12 mouse cellular contexts compared by ENCODE assay signal in genomic region chr2:156736846-156737245, GRCm38 (mm10). TPM values are rescaled to one million over a fixed set of nuclear protein-coding genes. Genes with fewer than 3 reads are reported as not detected.
DNase-seq lines count a peak whose midpoint lies in the region; ATAC-seq lines count a peak whose summit lies in the region.
"Had no signal": no experiment of that assay in that cellular context is flagged by ENCODE, and none has a peak within 500 bp of the region (broad histone marks: within the 10 kb centered on the region; RNA-seq: fewer than 3 reads in every experiment).

No protein-coding gene starts in this region.

- intact Hi-C loops in heart, postnatal 25 days (cut with DNase I), result no loop called here

- H3K4me2 ChIP-seq in heart, embryonic 11.5 days, result no peak overlapping the region; the same call in 1 of the 2 replicates
- H3K4me2 ChIP-seq in limb, embryonic 13.5 days (replicated peaks), result no peak overlapping the region
- no peak overlapping the region for H3K4me2 ChIP-seq in midbrain, embryonic 13.5 days (replicated peaks)

- H3K4me1 ChIP-seq in heart, embryonic 11.5 days (ENCODE audit: control insufficient read depth, insufficient read depth, low read length), result peaks cover 68% of the 10 kb centered on the region
- peaks cover 62% of the 10 kb centered on the region for H3K4me1 ChIP-seq in limb, embryonic 13.5 days
- peaks cover 65% of the 10 kb centered on the region for H3K4me1 ChIP-seq in midbrain, embryonic 13.5 days (replicated peaks)

- no peak overlapping the region for H3K9ac ChIP-seq in heart, embryonic 11.5 days (ENCODE audit: low read depth, low read length)
- H3K9ac ChIP-seq in limb, embryonic 13.5 days, result no peak overlapping the region
- no peak overlapping the region for H3K9ac ChIP-seq in midbrain, embryonic 13.5 days (replicated peaks)
- H3K9ac ChIP-seq: forebrain, postnatal 0 days had no signal

- no peaks in the 10 kb centered on the region for H3K27me3 ChIP-seq in heart, embryonic 11.5 days (ENCODE audit: control insufficient read depth, insufficient read depth, low read length)
- H3K27me3 ChIP-seq in limb, embryonic 13.5 days, result no peaks in the 10 kb centered on the region
- no peaks in the 10 kb centered on the region for H3K27me3 ChIP-seq in midbrain, embryonic 13.5 days

- 35% methylated on average over 7 of the region's 7 CpGs for WGBS in heart, embryonic 11.5 days (ENCODE audit: insufficient replicate concordance)
- WGBS in limb, embryonic 13.5 days, result 53% methylated on average over 7 of the region's 7 CpGs
- 61% methylated on average over 7 of the region's 7 CpGs for WGBS in midbrain, embryonic 13.5 days

- ATAC-seq in heart, embryonic 11.5 days (replicated peaks; ENCODE audit: insufficient number of reproducible peaks, low FRiP score, low TSS enrichment), result 0 out of 2 replicates have a peak, but pooled peaks have one; percentile 24
- ATAC-seq in limb, embryonic 13.5 days (ENCODE audit: low FRiP score, low read depth), result 0 out of 2 replicates have a peak, but pooled peaks have one; percentile 10
- no peak for ATAC-seq in activated CD4-positive, CD25-positive, alpha-beta regulatory T cell, adult 4 months
- ATAC-seq in midbrain, embryonic 13.5 days, result no peak
- ATAC-seq: forebrain, postnatal 0 days had no signal

- H3K9me3 ChIP-seq in heart, embryonic 11.5 days (replicated peaks; ENCODE audit: control insufficient read depth, low read length), result no peaks in the 10 kb centered on the region
- no peaks in the 10 kb centered on the region for H3K9me3 ChIP-seq in limb, embryonic 13.5 days
- H3K9me3 ChIP-seq in midbrain, embryonic 13.5 days, result no peaks in the 10 kb centered on the region

- no peaks in the 10 kb centered on the region for H3K36me3 ChIP-seq in heart, embryonic 11.5 days (ENCODE audit: control insufficient read depth, insufficient read depth, low read length)
- peaks cover 13% of the 10 kb centered on the region for H3K36me3 ChIP-seq in limb, embryonic 13.5 days
- peaks cover 14% of the 10 kb centered on the region; the same call in 1 of the 2 replicates for H3K36me3 ChIP-seq in midbrain, embryonic 13.5 days

- no peak for DNase-seq in heart, postnatal 25 days (ENCODE audit: low spot score)
- peak; percentile 61 to 78 for DNase-seq in cerebellum, adult 18-20 months
- DNase-seq in gastrocnemius, postnatal 25 days, result peak; percentile 77
- DNase-seq: embryo, embryonic 11 days; forebrain, postnatal 0 days; lung, postnatal 14 days; right cerebral cortex, postnatal 14 days; thymus, postnatal 14 days had no signal

- H3K4me3 ChIP-seq in heart, embryonic 11.5 days (ENCODE audit: low read depth, low read length), result no peak overlapping the region
- H3K4me3 ChIP-seq in limb, embryonic 13.5 days, result no peak overlapping the region
- no peak overlapping the region for H3K4me3 ChIP-seq in midbrain, embryonic 13.5 days (replicated peaks)

- H3K27ac ChIP-seq in heart, embryonic 11.5 days (ENCODE audit: low read depth, low read length), result peak overlapping the region; percentile 67
- peak overlapping the region; percentile 15; the same call in 1 of the 2 replicates for H3K27ac ChIP-seq in limb, embryonic 13.5 days
- H3K27ac ChIP-seq in midbrain, embryonic 13.5 days, result no peak overlapping the region

RNA-seq across cellular contexts. Expression of gene Myl9, which starts 38.4 kb away (rescaled TPM):
- polyA plus RNA-seq in heart, embryonic 11.5 days (2014; fragmentation: Nextera tagmentation; extraction: Ambion mirVana), result 2,229 and 2,268 TPM in 2 replicates
- 100 to 1,000 TPM; 200 to 205 TPM for total RNA-seq in heart, postnatal 25 days (2021)
- total RNA-seq in gastrocnemius, postnatal 25 days (2021), result 10 to 100 TPM; 63.4 to 81.7 TPM
- polyA plus RNA-seq in limb, embryonic 13.5 days (2015; fragmentation: Nextera tagmentation; extraction: Ambion mirVana), result 201 and 204 TPM in 2 replicates
- not detected for polyA plus RNA-seq in activated CD4-positive, CD25-positive, alpha-beta regulatory T cell, adult 4 months (2017; shearing (Covaris generic))
- polyA plus RNA-seq in midbrain, embryonic 13.5 days (2015; fragmentation: Nextera tagmentation; extraction: Ambion mirVana), result 33.0 and 37.4 TPM in 2 replicates

Comparison
In these comparisons a context has a peak if more than half of its experiments do, and no peak if none do; other contexts are left out.
1. ATAC-seq: peak in heart, embryonic 11.5 days (single experiment) and limb, embryonic 13.5 days (single experiment); none in activated CD4-positive, CD25-positive, alpha-beta regulatory T cell, adult 4 months (single experiment) and midbrain, embryonic 13.5 days (single experiment).
2. RNA of gene Myl9, which starts 38.4 kb away (polyA plus RNA-seq): 2,229 to 2,268 TPM in heart, embryonic 11.5 days, 201 to 204 TPM in limb, embryonic 13.5 days and 33.0 to 37.4 TPM in midbrain, embryonic 13.5 days; not detected in activated CD4-positive, CD25-positive, alpha-beta regulatory T cell, adult 4 months; every median in the first group is over 10 times any median in the second.